Mouse (Mus musculus) adrenal gland, postnatal 10 days (tissue): ENCODE results near the gene Gpr157. TPM values are rescaled to one million over a fixed set of nuclear protein-coding genes. Genes with fewer than 3 reads are reported as not detected.
A peak's percentile ranks its signal among the peaks of the same experiment; 100 is the strongest.
"Not testable (repeated sequence)": the region's sequence is repeated elsewhere in the genome, so short reads cannot be mapped to it uniquely, and the experiment has no call there.

Experiments
- DNase-seq: peaks from one replicate; pipeline ENCODE4 v3.0.0; 2021; ENCODE audit warnings: mixed read lengths
- long read RNA-seq, 2 experiments: library from polyadenylated mRNA; stranded (forward); transcript quantifications; one replicate each; pipeline ENCODE4 v2.0.0; 2021
- total RNA-seq, 2 experiments: library from RNA; stranded (reverse); gene quantifications; 2 replicates each; pipeline ENCODE4 v1.2.3; 2021

Gene Gpr157
- total RNA-seq, result 1 to 10 TPM; 2.7 to 4.9 TPM
- long read RNA-seq, experiment 1, full-length matches to known transcripts, result 1 of 1 reads
- long read RNA-seq, experiment 1, partial matches to known transcripts, result 0 of 1 reads
- long read RNA-seq, experiment 1, other reads (novel, unspliced or antisense), result 0 of 1 reads
- long read RNA-seq, experiment 2, result 0 reads

DNA sequence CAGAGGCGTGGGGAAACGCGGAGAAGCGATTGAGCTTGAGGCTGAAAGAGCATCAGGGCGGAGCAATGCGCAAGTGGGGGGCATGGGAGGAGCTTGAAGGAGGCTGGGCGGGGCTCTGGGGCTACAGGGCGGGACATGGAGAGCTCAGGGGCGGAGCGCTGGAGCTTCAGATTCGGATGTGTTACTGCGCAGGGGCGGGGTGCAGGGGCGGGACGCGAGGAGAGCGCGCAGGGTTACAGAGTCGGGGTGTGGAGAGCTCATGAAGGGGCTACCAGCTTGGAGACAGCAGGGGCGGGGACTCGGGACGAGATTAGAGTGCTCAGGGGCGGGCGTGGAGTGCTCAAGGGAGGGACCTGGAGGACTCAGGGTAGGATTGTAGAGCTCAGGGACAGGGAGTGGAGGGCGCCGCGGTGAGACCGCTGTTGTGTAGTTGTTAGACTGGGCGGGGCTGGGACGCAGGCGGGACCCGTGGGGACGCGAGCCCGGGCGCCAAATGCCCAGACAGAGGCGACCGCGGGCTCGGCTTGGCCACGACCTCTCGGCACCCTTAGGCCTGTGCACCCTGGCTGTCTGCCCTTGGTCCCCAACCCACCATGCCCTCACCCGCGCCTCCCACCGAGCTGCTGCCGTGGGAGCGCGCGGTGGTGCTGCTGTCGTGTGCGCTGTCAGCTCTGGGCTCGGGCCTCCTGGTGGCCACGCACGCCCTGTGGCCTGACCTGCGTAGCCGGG is at the start of gene Gpr157:
Gene Gpr157, plus strand, starts transcription at position 205 of the 729 bp plus-strand sequence.
- peak; percentile 95 for DNase-seq

GRCm38 (mm10) chr4:150038533-150038932 is 48.6 kb upstream of the Gpr157 start:
- DNase-seq, result no peak

GRCm38 (mm10) chr4:150040003-150040581 is 47.1 kb upstream of the Gpr157 start:
- DNase-seq, result no peak

DNA sequence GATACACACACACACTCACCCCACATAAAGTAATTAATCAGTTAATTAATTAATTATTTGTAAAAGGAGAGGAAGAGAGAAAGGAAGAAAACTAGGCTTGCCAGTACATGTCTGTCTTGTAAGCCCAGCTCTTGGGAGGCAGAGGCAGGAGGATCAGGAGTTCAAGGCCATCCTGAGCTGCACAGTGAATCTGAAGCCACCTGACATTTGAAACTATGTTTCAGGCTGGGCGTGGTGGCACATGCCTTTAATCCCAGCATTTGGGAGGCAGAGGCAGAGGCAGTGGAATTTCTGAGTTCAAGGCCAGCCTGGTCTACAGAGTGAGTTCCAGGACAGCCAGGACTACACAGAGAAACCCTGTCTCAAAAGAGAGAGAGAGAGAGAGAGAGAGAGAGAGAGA is 46.3 kb upstream of the Gpr157 start:
- DNase-seq, result not testable (repeated sequence)

DNA sequence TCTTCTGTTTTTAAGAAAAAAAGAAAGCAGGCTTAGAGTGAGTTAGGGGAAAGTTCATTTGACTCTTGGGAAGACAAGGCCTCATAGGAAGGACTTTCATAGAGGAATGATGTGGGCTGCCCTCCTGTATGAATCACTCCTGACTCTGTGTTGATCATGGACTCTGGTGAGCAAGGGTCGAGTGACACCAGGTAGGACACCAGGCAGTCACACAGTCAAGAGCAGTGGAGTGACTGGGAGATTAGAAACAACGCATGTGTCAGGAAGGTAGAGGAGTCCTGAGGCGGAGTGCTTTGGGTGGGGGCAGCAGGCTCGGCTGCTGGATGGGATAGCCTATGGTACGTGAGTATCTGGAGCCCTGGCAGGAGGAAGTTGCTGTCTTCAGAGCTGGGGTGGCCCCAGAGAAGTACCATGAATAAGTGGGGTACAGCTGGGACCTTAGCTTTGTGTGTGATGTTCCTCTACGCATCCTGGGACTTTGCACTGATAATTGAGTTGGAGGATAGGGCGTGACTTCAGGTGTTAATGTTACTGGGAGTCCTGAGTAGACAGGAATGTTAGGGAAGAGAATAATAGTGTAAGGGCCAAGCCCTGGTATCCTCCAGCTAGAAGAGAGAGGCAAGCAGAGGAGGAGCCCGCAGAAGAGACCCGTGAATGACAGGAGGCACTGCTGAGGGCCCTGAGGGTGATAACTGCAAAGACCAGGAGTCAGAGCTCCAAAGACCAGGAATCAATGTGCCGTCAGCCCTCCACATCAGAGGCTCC is 45.6 kb upstream of the Gpr157 start:
- no peak for DNase-seq

DNA sequence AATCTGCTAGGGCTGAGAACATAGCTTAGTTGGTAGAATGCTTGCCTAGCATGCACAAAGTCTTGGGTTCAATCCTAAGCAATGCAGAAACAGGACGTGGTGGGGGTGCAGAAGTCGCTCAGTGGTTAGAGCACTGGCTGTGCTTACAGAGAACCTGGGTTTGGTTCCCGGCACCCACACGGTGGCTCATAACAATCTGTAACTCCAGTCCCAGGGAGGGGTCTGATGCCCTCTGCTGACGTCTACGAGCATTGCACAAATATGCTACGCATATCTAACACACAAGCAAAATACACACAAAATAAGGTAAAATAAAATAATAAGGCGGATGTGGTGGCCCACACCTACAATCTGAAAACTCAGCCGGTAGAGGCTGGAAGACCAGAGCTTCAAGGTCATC is 43.6 kb upstream of the Gpr157 start:
- no peak for DNase-seq

DNA sequence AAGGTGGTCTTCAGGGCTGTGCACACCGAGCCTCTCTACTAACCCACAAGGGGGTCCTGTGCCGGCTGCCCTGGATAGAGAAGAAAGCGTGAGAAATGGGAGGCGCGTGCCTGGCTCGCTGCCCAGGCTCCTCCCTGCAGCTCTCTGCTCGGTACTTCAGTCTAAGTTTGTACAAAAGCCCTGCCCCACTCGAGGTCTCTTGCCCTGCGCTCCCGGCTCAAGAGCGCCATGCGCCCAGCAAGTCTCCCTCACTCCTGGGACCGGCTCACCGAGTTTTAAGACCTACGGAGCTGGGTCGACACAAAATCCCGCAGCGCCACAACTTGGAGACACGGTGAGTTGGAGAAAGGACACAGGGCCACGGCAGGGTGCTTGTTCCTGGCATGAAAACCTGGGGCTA is 39.1 kb upstream of the Gpr157 start:
- peak; percentile 77 for DNase-seq

- DNase-seq, result no peak
Observed at GRCm38 (mm10) chr4:150048478-150049156, 38.5 kb upstream of the Gpr157 start.

- no peak for DNase-seq
Observed at GRCm38 (mm10) chr4:150049157-150049513, 38.0 kb upstream of the Gpr157 start.

GRCm38 (mm10) chr4:150049564-150050226 is 37.5 kb upstream of the Gpr157 start:
- DNase-seq, result no peak

DNA sequence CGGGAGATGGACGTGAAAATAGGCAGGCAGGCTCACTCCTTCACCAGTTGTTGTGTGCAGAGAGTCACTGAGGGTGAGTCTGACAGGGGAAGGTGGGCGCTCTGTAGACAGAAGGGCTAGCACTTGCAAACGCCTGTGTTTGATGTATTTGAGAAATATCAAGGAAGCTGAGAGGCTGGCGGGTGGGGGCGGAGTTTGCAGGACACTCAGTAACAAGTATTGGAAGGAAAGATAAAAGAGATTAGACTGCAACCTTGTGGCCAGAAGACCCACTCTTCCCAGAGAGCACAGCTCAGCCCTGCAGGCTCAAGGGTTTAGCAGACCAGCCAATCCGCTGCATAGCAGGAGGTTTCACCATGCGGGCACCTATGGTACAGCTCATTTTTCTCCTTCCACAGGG is 35.7 kb upstream of the Gpr157 start:
- no peak for DNase-seq

DNA sequence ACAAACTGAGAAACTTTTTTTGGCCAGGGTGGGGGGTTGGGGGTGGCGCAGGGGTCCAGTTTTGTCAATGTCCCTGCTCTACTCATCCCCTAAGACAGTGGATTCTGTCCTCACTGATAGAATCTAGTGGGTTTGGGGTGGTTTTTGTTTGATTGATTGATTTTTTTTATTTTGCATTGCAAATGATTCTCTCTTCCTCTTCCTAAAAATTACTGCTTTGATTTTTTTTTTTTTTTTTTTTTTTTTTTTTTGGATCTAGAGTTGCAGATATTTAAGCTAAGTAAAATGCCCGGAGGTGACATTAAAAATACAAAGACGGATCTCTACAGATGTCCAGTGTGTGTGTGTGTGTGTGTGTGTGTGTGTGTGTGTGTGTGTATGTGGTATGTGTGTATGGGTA is 34.8 kb upstream of the Gpr157 start:
- no peak for DNase-seq

GRCm38 (mm10) chr4:150056171-150056570 is 31.0 kb upstream of the Gpr157 start:
- DNase-seq, result no peak

GRCm38 (mm10) chr4:150057722-150058121 is 29.4 kb upstream of the Gpr157 start:
- DNase-seq, result no peak

DNA sequence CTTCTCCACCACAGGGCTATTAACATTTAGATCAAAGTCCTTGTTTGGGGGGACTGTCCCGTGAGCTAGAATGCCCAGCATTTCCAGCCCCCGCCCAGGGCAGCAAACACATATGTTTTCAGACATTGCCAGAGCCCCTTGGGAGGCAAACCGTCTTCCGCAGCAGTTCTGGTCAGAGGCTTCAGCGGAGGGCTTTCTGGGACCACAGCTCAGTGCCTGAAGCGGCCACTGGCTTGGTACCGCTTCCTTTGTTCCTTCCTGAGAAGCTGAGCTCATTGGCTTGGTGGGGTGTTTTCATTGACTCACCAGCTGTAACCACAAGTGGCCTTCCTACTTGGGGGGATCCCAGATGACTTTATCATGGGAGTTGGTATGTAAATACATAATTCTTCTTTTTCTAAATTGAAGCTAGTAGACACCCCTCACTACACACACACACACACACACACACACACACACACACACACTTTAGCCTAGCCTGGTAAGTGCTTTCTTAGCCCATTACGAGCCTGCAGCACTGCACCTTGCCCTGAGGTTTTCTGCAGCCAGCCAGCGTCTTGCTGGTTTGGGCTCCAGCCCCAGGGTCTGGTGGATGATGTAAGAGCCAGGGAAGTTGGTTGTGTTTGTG is 27.2 kb upstream of the Gpr157 start:
- DNase-seq, result no peak

DNA sequence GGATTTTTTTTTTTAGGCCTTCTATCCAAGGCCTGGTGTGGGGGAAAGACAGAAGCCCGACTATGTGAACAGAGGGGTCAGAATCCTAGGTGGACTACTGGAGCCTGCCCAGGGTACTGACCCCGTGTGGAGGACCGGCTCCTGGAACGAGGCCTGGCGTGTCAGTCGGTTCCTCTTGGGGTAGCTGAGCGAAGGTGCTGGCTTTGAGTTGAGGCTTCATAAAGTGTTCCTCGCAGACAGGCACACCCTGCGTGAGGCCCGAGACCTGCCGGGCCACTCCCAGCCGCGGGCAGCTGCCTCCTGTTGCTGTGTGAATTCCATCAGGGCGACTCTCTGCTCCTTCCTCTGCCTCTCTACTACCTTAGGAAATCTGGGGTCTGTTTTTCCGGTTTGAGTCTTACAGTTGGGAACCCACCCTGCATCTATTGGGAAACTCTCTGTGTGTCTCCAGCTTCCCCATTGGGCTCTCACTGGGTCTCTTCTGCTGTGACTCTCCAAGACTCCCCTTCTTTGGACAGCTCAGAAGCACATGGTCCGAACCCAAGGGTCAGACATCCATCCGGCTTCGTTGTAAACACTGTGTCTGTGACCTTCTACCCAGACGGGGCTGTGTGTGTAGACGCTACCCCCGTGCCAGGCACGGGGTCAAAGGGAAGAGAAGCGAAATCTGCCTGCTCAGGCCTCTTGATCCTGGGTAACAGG is 26.5 kb upstream of the Gpr157 start:
- no peak for DNase-seq

DNA sequence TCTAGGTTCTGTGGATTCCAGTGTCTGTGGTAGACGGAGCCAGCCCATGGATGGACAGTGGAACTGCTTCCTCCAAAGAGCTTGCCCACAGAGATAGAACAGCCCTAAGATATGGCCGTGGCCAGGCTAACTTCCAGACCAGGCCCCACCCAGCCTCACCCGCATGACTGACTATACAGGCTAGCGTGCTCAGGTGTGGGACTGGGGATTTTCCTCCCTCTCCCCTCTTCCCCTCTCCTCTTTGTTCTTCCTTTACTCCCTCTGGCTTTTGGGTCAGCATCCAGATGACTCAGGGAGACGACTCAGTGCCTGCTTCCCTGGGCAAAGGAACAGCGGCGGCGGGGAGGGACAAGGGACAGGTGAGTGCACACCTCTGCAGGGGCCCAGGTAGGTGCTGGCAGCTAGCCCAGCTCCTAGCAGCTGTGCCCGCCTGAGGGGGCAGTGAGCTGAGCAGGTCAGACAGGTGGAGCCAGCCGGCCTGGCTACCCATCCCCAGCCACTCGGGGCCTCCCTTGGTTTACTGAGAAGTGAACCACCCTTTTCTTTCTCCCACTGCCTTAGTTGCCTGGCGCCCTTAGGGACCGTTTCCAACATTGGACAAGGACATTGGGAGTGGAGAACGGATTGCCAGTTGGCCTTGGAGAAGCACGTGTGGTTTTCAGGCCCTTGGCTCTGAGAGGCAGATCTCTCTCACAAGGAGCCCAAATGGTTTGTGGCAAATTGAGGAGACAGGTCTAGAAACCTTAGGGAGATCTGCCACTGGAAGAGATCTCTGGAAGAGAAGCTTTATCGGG is 25.5 kb upstream of the Gpr157 start:
- peak; percentile 65 for DNase-seq

GRCm38 (mm10) chr4:150066706-150067323 is 20.4 kb upstream of the Gpr157 start:
- no peak for DNase-seq

DNA sequence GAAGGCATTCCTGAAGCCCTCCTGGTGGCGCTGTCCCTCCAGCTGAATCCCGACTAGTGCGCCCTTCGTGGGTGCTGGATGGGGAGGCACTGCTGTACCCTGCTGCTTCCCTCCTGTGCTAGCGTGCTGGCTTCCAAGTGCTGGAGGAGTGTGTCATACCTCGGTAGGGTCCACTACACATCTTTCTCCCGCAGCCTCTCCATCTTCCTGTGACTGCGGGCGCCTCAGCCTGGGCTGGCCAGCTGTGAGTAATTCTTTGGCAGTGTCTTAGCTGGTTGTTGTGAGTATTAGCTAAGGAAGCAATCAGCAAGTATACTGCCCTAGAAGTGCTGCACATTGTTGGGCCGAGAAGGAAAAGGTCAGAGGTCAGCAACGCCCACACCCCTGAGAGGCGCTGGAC is 18.9 kb upstream of the Gpr157 start:
- DNase-seq, result no peak

- no peak for DNase-seq
Observed at GRCm38 (mm10) chr4:150070136-150070535, 17.0 kb upstream of the Gpr157 start.
